Mouse (Mus musculus) MEL (cell line): ENCODE measurements around the gene Psmd8.

Experiments
- CHD2 ChIP-seq: IDR thresholded peaks from 2 replicates; pipeline ENCODE4 v1.6.1; 2011; ENCODE audit warnings: low read length, improper control_type of control experiment
- CTCF ChIP-seq, 3 experiments: IDR thresholded peaks in 2 of 3; conservative IDR thresholded peaks in 1 of 3; 2 replicates each; pipeline ENCODE4 v1.5.1; 2011 to 2012; ENCODE audit warnings: low read length in 3 of 3, low read depth in 2 of 3, mild to moderate bottlenecking in 2 of 3, improper control_type of control experiment in 1 of 3, inconsistent platforms in 1 of 3, mixed read lengths in 1 of 3, moderate library complexity in 1 of 3; ENCODE audit not compliant: control insufficient read depth in 1 of 3, insufficient read depth in 1 of 3, poor library complexity in 1 of 3, severe bottlenecking in 1 of 3
- ELF1 ChIP-seq: IDR thresholded peaks from 2 replicates; pipeline ENCODE4 v1.6.1; 2014; ENCODE audit warnings: low read depth, mild to moderate bottlenecking, inconsistent platforms, low read length, improper control_type of control experiment, moderate library complexity
- EP300 ChIP-seq, 2 experiments: IDR thresholded peaks; 2 replicates each; pipeline ENCODE4 v1.6.1; 2011; ENCODE audit warnings: improper control_type of control experiment in 2 of 2, low read length in 2 of 2, low read depth in 1 of 2, mild to moderate bottlenecking in 1 of 2
- GATA1 ChIP-seq: IDR thresholded peaks from 2 replicates; pipeline ENCODE4 v1.6.1; 2011; ENCODE audit warnings: low read depth, low read length, improper control_type of control experiment
- HCFC1 ChIP-seq: IDR thresholded peaks from 2 replicates; pipeline ENCODE4 v1.6.1; 2012; ENCODE audit warnings: low read depth, mild to moderate bottlenecking, inconsistent platforms, low read length, improper control_type of control experiment, moderate library complexity
- MAZ ChIP-seq: IDR thresholded peaks from 2 replicates; pipeline ENCODE4 v1.6.1; 2012; ENCODE audit warnings: low read depth, mild to moderate bottlenecking, inconsistent platforms, low read length, improper control_type of control experiment
- MXI1 ChIP-seq: IDR thresholded peaks from 2 replicates; pipeline ENCODE4 v1.6.1; 2011; ENCODE audit warnings: mild to moderate bottlenecking, low read depth, low read length, improper control_type of control experiment
- POLR2A ChIP-seq, 2 experiments: IDR thresholded peaks; 2 replicates each; pipeline ENCODE4 v1.6.1; 2011 to 2012; ENCODE audit warnings: low read length in 2 of 2, mild to moderate bottlenecking in 2 of 2, control low read depth in 1 of 2, improper control_type of control experiment in 1 of 2, low read depth in 1 of 2, moderate library complexity in 1 of 2; ENCODE audit not compliant: control insufficient read depth in 1 of 2, insufficient read depth in 1 of 2, poor library complexity in 1 of 2
- POLR2AphosphoS5 ChIP-seq: IDR thresholded peaks from 2 replicates; pipeline ENCODE4 v1.6.1; 2012; ENCODE audit warnings: low read depth, borderline replicate concordance, mild to moderate bottlenecking, inconsistent platforms, low read length, moderate library complexity, mixed read lengths
- TAL1 ChIP-seq: IDR thresholded peaks from 2 replicates; pipeline ENCODE4 v1.6.1; 2012; ENCODE audit warnings: mild to moderate bottlenecking, inconsistent platforms, low read length, moderate library complexity, mixed read lengths
- UBTF ChIP-seq: IDR thresholded peaks from 2 replicates; pipeline ENCODE4 v1.6.1; 2012; ENCODE audit warnings: low read depth, mild to moderate bottlenecking, inconsistent platforms, low read length, improper control_type of control experiment, moderate library complexity, borderline replicate concordance; ENCODE audit not compliant: insufficient read depth
- USF1 ChIP-seq: IDR thresholded peaks from 2 replicates; pipeline ENCODE4 v1.6.1; 2014; ENCODE audit warnings: low read depth, mild to moderate bottlenecking, inconsistent platforms, low read length, improper control_type of control experiment, moderate library complexity
- ZKSCAN1 ChIP-seq: IDR thresholded peaks from 2 replicates; pipeline ENCODE4 v1.6.1; 2012; ENCODE audit warnings: low read depth, mild to moderate bottlenecking, inconsistent platforms, low read length, improper control_type of control experiment, moderate library complexity

- TF ChIP-seq CTCF (IDR thresholded peaks at IDR 0.05 in 2 of 3, conservative IDR thresholded peaks at IDR 0.05 in 1 of 3; ENCODE audit: control insufficient read depth in 1 of 3, insufficient read depth in 1 of 3, low read depth in 2 of 3, low read length in 3 of 3, poor library complexity in 1 of 3, severe bottlenecking in 1 of 3) (0 out of 6 replicates have a peak, but pooled peaks of 1 of the 3 experiments have one; percentile 11), EP300 (IDR thresholded peaks at IDR 0.05; ENCODE audit: low read depth in 1 of 2, low read length in 2 of 2) (peak in 1 of 2 experiments; percentile 42; a peak in 2 of 4 replicates), HCFC1 (peak; percentile 87), POLR2A (IDR thresholded peaks at IDR 0.05; ENCODE audit: control insufficient read depth in 1 of 2, insufficient read depth in 1 of 2, low read depth in 1 of 2, low read length in 2 of 2, poor library complexity in 1 of 2) (peak; percentile 92 to 93), MXI1 (peak; percentile 81), GATA1 (no peak), TAL1 (no peak), ELF1 (peak; percentile 80), USF1 (no peak), MAZ (no peak; the same call in 1 of the 2 replicates), CHD2 (no peak), ZKSCAN1 (no peak), POLR2AphosphoS5 (no peak), UBTF (peak; percentile 3; the same call in 1 of the 2 replicates)
Observed at GRCm38 (mm10) chr7:29180077-29180853, at the start of gene Psmd8.
